Mouse (Mus musculus): ENCODE measurements around the gene Olfr1303.

DNA sequence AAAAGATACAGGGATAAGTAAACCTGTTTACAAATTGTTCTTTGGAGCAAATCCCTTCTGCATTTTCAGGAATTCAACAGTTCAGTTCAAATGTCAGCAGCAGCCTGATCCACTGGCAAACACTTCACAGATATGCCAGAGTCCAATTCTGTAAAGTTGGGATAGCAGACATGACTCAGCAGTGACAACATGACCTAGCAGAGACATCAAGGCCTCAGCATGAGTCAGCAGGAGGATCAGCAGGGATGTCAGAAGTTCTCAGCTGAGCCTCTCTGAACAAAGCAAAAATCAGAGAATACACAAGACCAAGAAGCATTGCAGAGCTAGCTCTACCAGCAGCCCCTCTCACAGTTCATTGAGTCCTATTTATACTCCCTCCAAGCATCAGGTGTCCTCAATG lies 7.2 kb downstream of the Olfr1303 start:
- TF ChIP-seq CTCF (IDR thresholded peaks at IDR 0.05; ENCODE audit: borderline replicate concordance, insufficient read depth, low read length) (no peak), POLR2A (IDR thresholded peaks at IDR 0.05; ENCODE audit: low read depth, low read length) (no peak)

Data from embryonic fibroblast, embryonic 13.5 days (primary cell).